Mouse (Mus musculus) myocyte (in vitro differentiated cells): ENCODE measurements around the gene Ltbp3.

Experiments used
- CEBPB ChIP-seq: IDR thresholded peaks from 2 replicates; pipeline ENCODE4 v1.6.1; 2011; ENCODE audit warnings: mild to moderate bottlenecking, moderate library complexity; ENCODE audit not compliant: poor library complexity, insufficient read depth, severe bottlenecking
- E2F4 ChIP-seq: IDR thresholded peaks from one replicate; pipeline ENCODE4 v1.6.1; 2011; ENCODE audit warnings: mild to moderate bottlenecking, control low read depth, moderate library complexity; ENCODE audit not compliant: insufficient read depth
- MAX ChIP-seq: IDR thresholded peaks from one replicate; pipeline ENCODE4 v1.6.1; 2011; ENCODE audit warnings: low read depth, mild to moderate bottlenecking, control low read depth
- MYOD1 ChIP-seq, 3 experiments: IDR thresholded peaks; one replicate each; pipeline ENCODE4 v1.6.1; 2011; ENCODE audit warnings: control low read depth in 2 of 3, low read depth in 2 of 3, mild to moderate bottlenecking in 2 of 3, moderate library complexity in 1 of 3; ENCODE audit not compliant: insufficient read length in 2 of 3, control insufficient read depth in 1 of 3
- MYOG ChIP-seq, 3 experiments: IDR thresholded peaks; one replicate each; pipeline ENCODE4 v1.6.1; 2011; ENCODE audit warnings: control low read depth in 2 of 3, low read depth in 2 of 3, mild to moderate bottlenecking in 2 of 3; ENCODE audit not compliant: insufficient read length in 2 of 3, control insufficient read depth in 1 of 3, insufficient read depth in 1 of 3
- POLR2A ChIP-seq: IDR thresholded peaks from one replicate; pipeline ENCODE4 v1.6.1; 2011; ENCODE audit warnings: low read depth, mild to moderate bottlenecking, control low read depth, moderate library complexity; ENCODE audit not compliant: insufficient read length
- POLR2AphosphoS2 ChIP-seq: IDR thresholded peaks from one replicate; pipeline ENCODE4 v1.6.1; 2011; ENCODE audit warnings: low read depth, control low read depth; ENCODE audit not compliant: insufficient read length
- SRF ChIP-seq: IDR thresholded peaks from one replicate; pipeline ENCODE4 v1.6.1; 2011; ENCODE audit warnings: low read depth; ENCODE audit not compliant: control insufficient read depth, insufficient read length
- TCF12 ChIP-seq: IDR thresholded peaks from one replicate; pipeline ENCODE4 v1.6.1; 2011; ENCODE audit warnings: mild to moderate bottlenecking, control low read depth; ENCODE audit not compliant: poor library complexity, insufficient read depth, severe bottlenecking
- TCF3 ChIP-seq: IDR thresholded peaks from one replicate; pipeline ENCODE4 v1.6.1; 2011; ENCODE audit warnings: low read depth, control low read depth; ENCODE audit not compliant: insufficient read length
- USF1 ChIP-seq: IDR thresholded peaks from one replicate; pipeline ENCODE4 v1.6.1; 2011; ENCODE audit warnings: low read depth, mild to moderate bottlenecking, control low read depth, moderate library complexity

GRCm38 (mm10) chr19:5746907-5747363 lies 6.2 kb downstream of the Ltbp3 start:
- no peak for TF ChIP-seq MAX
- TF ChIP-seq USF1: peak; percentile 5
- TF ChIP-seq SRF: no peak
- TF ChIP-seq POLR2A: no peak
- no peak for TF ChIP-seq POLR2AphosphoS2
- no peak for TF ChIP-seq TCF12
- no peak for TF ChIP-seq TCF3
- no peak for TF ChIP-seq E2F4
- TF ChIP-seq MYOD1 (IDR thresholded peaks at IDR 0.05; ENCODE audit: control insufficient read depth in 1 of 3, insufficient read length in 2 of 3, low read depth in 2 of 3): no peak
- TF ChIP-seq MYOG (IDR thresholded peaks at IDR 0.05; ENCODE audit: control insufficient read depth in 1 of 3, insufficient read depth in 1 of 3, insufficient read length in 2 of 3, low read depth in 2 of 3): no peak
- TF ChIP-seq CEBPB: no peak
